Mouse (Mus musculus) stomach, postnatal 0 days (tissue): Measurements from ENCODE around the gene Etv1.

Source experiments
- CTCF ChIP-seq: IDR thresholded peaks from 2 replicates; pipeline ENCODE4 v1.5.1; 2016; ENCODE audit warnings: antibody characterized with exemption, low read depth, mild to moderate bottlenecking, moderate library complexity
- EP300 ChIP-seq: optimal IDR thresholded peaks from 2 replicates; pipeline ENCODE3; 2016; ENCODE audit warnings: antibody characterized with exemption

- TF ChIP-seq CTCF (no peak), EP300 (no peak)
Measured at GRCm38 (mm10) chr12:38780955-38781304, 1.8 kb downstream of the Etv1 start.
